Comparison of ENCODE assay signal across 7 mouse cellular contexts in genomic region chr7:44815721-44816469, GRCm38 (mm10). TPM values are rescaled to one million over a fixed set of nuclear protein-coding genes. Genes with fewer than 3 reads are reported as not detected.
A peak's percentile ranks its signal among the peaks of the same experiment; 100 is the strongest.
DNase-seq lines count a peak whose midpoint lies in the region; ATAC-seq and TF ChIP-seq lines count a peak whose summit lies in the region.

Gene Nup62, plus strand, starts transcription at chr7:44816088.
Gene Il4i1, plus strand, starts transcription at chr7:44816387.

- peak; percentile 12; the same call in 1 of the 2 replicates for TF ChIP-seq POLR2A in small intestine, adult 2 months (IDR thresholded peaks at IDR 0.05; ENCODE audit: low read depth, low read length)

- no peak for TF ChIP-seq CTCF in intestine, postnatal 0 days (IDR thresholded peaks at IDR 0.05; ENCODE audit: low read depth)
- no peak for TF ChIP-seq CTCF in small intestine, adult 2 months (IDR thresholded peaks at IDR 0.05; ENCODE audit: extremely low read depth, insufficient read length, insufficient replicate concordance, low read depth, low read length)

- intact Hi-C loops in left cerebral cortex, postnatal 4 days (cut with DNase I) = no loop called here

- H3K4me3 ChIP-seq in embryonic facial prominence, embryonic 10.5 days = peak within 1 kb of the TSS; percentile 77
- peak within 1 kb of the TSS; percentile 95 for H3K4me3 ChIP-seq in intestine, postnatal 0 days (ENCODE audit: low read depth, low read length)
- H3K4me3 ChIP-seq in midbrain, embryonic 12.5 days = peak within 1 kb of the TSS; percentile 89
- peak within 1 kb of the TSS; percentile 89 for H3K4me3 ChIP-seq in small intestine, adult 2 months (ENCODE audit: low read depth, low read length)

- H3K9me3 ChIP-seq in embryonic facial prominence, embryonic 10.5 days = no peaks in the 10 kb centered on the region
- no peaks in the 10 kb centered on the region for H3K9me3 ChIP-seq in intestine, postnatal 0 days (ENCODE audit: control insufficient read depth)
- no peaks in the 10 kb centered on the region for H3K9me3 ChIP-seq in midbrain, embryonic 12.5 days

- peak within 1 kb of the TSS; percentile 84 for H3K4me2 ChIP-seq in intestine, postnatal 0 days (replicated peaks; ENCODE audit: low read depth)
- H3K4me2 ChIP-seq in midbrain, embryonic 12.5 days (replicated peaks) = peak within 1 kb of the TSS; percentile 87

- no peaks in the 10 kb centered on the region for H3K27me3 ChIP-seq in embryonic facial prominence, embryonic 10.5 days (replicated peaks; ENCODE audit: low read depth, poor library complexity, severe bottlenecking)
- no peaks in the 10 kb centered on the region for H3K27me3 ChIP-seq in intestine, postnatal 0 days (replicated peaks; ENCODE audit: control insufficient read depth, insufficient read depth, low read length)
- no peaks in the 10 kb centered on the region for H3K27me3 ChIP-seq in midbrain, embryonic 12.5 days
- H3K27me3 ChIP-seq in small intestine, adult 2 months (ENCODE audit: control insufficient read depth, insufficient read depth, low read length) = no peaks in the 10 kb centered on the region

- peak within 1 kb of the TSS; percentile 89 for H3K9ac ChIP-seq in intestine, postnatal 0 days (ENCODE audit: low read depth, low read length)
- peak within 1 kb of the TSS; percentile 90 for H3K9ac ChIP-seq in midbrain, embryonic 12.5 days (replicated peaks)

- peak; percentile 94 for ATAC-seq in intestine, postnatal 0 days
- peak; percentile 95 for ATAC-seq in midbrain, embryonic 12.5 days (ENCODE audit: low FRiP score, low read depth)

- peak; percentile 99 for DNase-seq in adrenal gland, postnatal 10 days
- DNase-seq in embryonic facial prominence, embryonic 10.5 days (ENCODE audit: low spot score) = peak; percentile 100
- peak; percentile 84 for DNase-seq in gonadal fat pad, adult 2 months (ENCODE audit: low read depth)
- peak; percentile 100 for DNase-seq in left cerebral cortex, postnatal 4 days

- WGBS in embryonic facial prominence, embryonic 10.5 days = under 1% methylated on average over 62 of the region's 62 CpGs
- WGBS in intestine, postnatal 0 days = under 1% methylated on average over 62 of the region's 62 CpGs
- WGBS in midbrain, embryonic 12.5 days = under 1% methylated on average over 62 of the region's 62 CpGs
- under 1% methylated on average over 62 of the region's 62 CpGs for WGBS in small intestine, adult 2 months

- H3K27ac ChIP-seq in embryonic facial prominence, embryonic 10.5 days (replicated peaks) = peak within 1 kb of the TSS; percentile 99
- peak within 1 kb of the TSS; percentile 95 for H3K27ac ChIP-seq in intestine, postnatal 0 days (ENCODE audit: low read depth, low read length)
- H3K27ac ChIP-seq in midbrain, embryonic 12.5 days (replicated peaks) = peak within 1 kb of the TSS; percentile 94
- peak within 1 kb of the TSS; percentile 75 for H3K27ac ChIP-seq in small intestine, adult 2 months (ENCODE audit: insufficient read depth, low read depth, low read length)

- peaks cover 48% of the 10 kb centered on the region for H3K4me1 ChIP-seq in embryonic facial prominence, embryonic 10.5 days
- peaks cover 16% of the 10 kb centered on the region for H3K4me1 ChIP-seq in intestine, postnatal 0 days (replicated peaks; ENCODE audit: control insufficient read depth, insufficient read depth, low read length)
- peaks cover 52% of the 10 kb centered on the region for H3K4me1 ChIP-seq in midbrain, embryonic 12.5 days
- H3K4me1 ChIP-seq in small intestine, adult 2 months (ENCODE audit: control insufficient read depth, insufficient read depth, insufficient read length, low read length) = peaks cover 16% of the 10 kb centered on the region

- H3K36me3 ChIP-seq in embryonic facial prominence, embryonic 10.5 days (replicated peaks) = peaks cover 67% of the 10 kb centered on the region
- peaks cover 30% of the 10 kb centered on the region for H3K36me3 ChIP-seq in intestine, postnatal 0 days (ENCODE audit: control insufficient read depth, insufficient read depth)
- H3K36me3 ChIP-seq in midbrain, embryonic 12.5 days = peaks cover 7% of the 10 kb centered on the region; the same call in 1 of the 2 replicates
- no peaks in the 10 kb centered on the region for H3K36me3 ChIP-seq in small intestine, adult 2 months (ENCODE audit: control insufficient read depth, insufficient read depth, low read length)

RNA-seq across cellular contexts. Expression of gene Nup62, which starts in this region (rescaled TPM):
- 10 to 100 TPM; 44.3 to 47.1 TPM for total RNA-seq in adrenal gland, postnatal 10 days (2021)
- 169 and 173 TPM in 2 replicates for polyA plus RNA-seq in embryonic facial prominence, embryonic 10.5 days (2016; fragmentation: Nextera tagmentation; extraction: Ambion mirVana)
- polyA plus RNA-seq in gonadal fat pad, adult 2 months (2012; rRNA removed) = 36.7 and 40.5 TPM in 2 replicates
- 28.0 and 28.1 TPM in 2 replicates for polyA plus RNA-seq in intestine, postnatal 0 days (2015; fragmentation: Nextera tagmentation; extraction: Ambion mirVana)
- 10 to 100 TPM; 50.3 to 51.1 TPM for total RNA-seq in left cerebral cortex, postnatal 4 days (2021)
- polyA plus RNA-seq in midbrain, embryonic 12.5 days (2016; fragmentation: Nextera tagmentation; extraction: Ambion mirVana) = 84.9 and 93.4 TPM in 2 replicates
- polyA plus RNA-seq in small intestine, adult 2 months (2012; rRNA removed) = 30.9 and 53.3 TPM in 2 replicates

RNA-seq across cellular contexts. Expression of gene Il4i1, which starts in this region (rescaled TPM):
- 1 to 10 TPM; 5.2 TPM for total RNA-seq in adrenal gland, postnatal 10 days (2021)
- 1.0 and 1.5 TPM in 2 replicates for polyA plus RNA-seq in embryonic facial prominence, embryonic 10.5 days (2016; fragmentation: Nextera tagmentation; extraction: Ambion mirVana)
- 2.1 and 2.7 TPM in 2 replicates for polyA plus RNA-seq in gonadal fat pad, adult 2 months (2012; rRNA removed)
- polyA plus RNA-seq in intestine, postnatal 0 days (2015; fragmentation: Nextera tagmentation; extraction: Ambion mirVana) = 0.82 and 0.89 TPM in 2 replicates
- total RNA-seq in left cerebral cortex, postnatal 4 days (2021) = 1 to 10 TPM; 1.0 TPM
- polyA plus RNA-seq in midbrain, embryonic 12.5 days (2016; fragmentation: Nextera tagmentation; extraction: Ambion mirVana) = 1.4 TPM in 2 replicates
- 8.0 and 13.8 TPM in 2 replicates for polyA plus RNA-seq in small intestine, adult 2 months (2012; rRNA removed)

Comparison
In these comparisons a context has a peak if more than half of its experiments do, and no peak if none do; other contexts are left out.
1. Peak in every context shown above with its lines: DNase-seq, ATAC-seq, H3K4me3 ChIP-seq and H3K27ac ChIP-seq.